Mouse (Mus musculus) C2C12 (cell line): ENCODE results near the gene Rilp.

Experiments
- CEBPB ChIP-seq: IDR thresholded peaks from one replicate; pipeline ENCODE4 v1.6.1; 2011; ENCODE audit warnings: low read depth, mild to moderate bottlenecking, control low read depth, moderate library complexity
- CTCF ChIP-seq: IDR thresholded peaks from one replicate; pipeline ENCODE4 v1.5.1; 2011; ENCODE audit not compliant: control insufficient read depth, insufficient read depth, insufficient read length
- MYOD1 ChIP-seq: IDR thresholded peaks from one replicate; pipeline ENCODE4 v1.6.1; 2011; ENCODE audit warnings: low read depth; ENCODE audit not compliant: control insufficient read depth, insufficient read length

- TF ChIP-seq CTCF: no peak
- no peak for TF ChIP-seq CEBPB
- no peak for TF ChIP-seq MYOD1
Measured at GRCm38 (mm10) chr11:75535106-75535795, 25.4 kb downstream of the Rilp start.
